Mouse (Mus musculus) urinary bladder, adult 2 months (tissue): ENCODE measurements around the gene Vps72. TPM values are rescaled to one million over a fixed set of nuclear protein-coding genes. Genes with fewer than 3 reads are reported as not detected.
"Not testable (repeated sequence)": the region's sequence is repeated elsewhere in the genome, so short reads cannot be mapped to it uniquely, and the experiment has no call there.

Experiments used
- DNase-seq: peaks from one replicate; pipeline ENCODE4 v3.0.0; 2022; ENCODE audit warnings: low spot score
- polyA plus RNA-seq: library from polyadenylated mRNA; depleted of rRNA; stranded (reverse); fragments of >200 nt; gene quantifications from 2 replicates; pipeline ENCODE4 v1.2.3, GENCODE M21; 2012; rRNA removed

Gene Vps72
- 70.9 and 76.2 TPM in 2 replicates for polyA plus RNA-seq

DNA sequence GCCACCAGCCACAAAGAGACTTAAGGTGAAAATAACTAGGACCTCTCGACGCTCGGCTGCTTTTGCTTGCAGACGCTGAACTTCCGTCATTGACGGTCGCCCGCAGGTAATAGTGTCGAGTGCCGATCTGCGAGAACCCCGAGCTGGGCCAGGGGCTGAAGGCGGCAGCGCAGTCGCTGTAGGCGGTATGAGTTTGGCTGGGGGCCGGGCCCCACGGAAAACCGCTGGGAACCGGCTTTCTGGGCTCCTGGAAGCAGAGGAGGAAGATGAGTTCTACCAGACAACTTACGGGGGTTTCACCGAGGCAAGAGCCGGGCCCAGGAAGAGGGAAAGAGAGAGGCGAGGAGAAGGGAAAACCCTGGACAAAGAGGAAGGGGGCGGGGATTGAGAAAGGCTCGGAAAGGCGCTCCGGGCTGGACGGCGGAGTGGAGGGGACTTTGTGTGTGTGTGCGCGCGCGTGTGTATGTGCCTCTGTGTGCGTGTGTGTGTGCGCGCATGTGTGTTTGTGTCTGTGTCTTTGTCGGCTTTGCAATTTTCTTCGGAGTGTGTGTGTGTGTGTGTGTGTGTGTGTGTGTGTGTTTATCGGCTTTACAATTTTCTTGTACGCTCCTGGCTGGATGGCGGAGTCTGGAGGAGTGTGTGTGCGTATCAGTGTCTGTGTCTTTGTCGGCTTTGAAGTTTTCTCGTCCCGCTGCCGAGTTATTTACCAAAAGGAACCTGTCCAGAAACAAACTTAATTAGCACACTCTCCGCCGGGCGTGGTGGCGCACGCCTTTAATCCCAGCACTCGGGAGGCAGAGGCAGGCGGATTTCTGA is at the start of gene Vps72:
Gene Vps72 (plus strand): TSS at position 112 of the 816 bp plus-strand sequence.
- DNase-seq, result peak; percentile 82

DNA sequence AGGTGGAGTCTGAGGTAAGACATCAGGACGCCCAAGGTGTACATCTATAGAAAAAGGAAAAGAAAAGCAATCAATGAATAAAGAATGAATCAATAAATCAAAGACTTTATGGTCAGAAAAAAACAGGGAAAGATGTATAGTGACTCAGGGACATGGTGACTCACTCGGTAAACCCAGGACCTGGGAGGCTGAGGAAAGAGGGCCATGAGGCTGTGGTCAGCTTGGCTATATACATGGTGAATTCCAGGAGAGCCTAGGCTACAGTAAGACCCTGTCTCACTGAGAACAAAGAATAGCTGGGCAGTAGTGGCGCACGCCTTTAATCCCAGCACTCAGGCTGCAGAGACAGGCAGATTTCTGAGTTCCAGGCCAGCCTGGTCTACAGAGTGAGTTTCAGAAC is 47.1 kb upstream of the Vps72 start:
- DNase-seq, result no peak

DNA sequence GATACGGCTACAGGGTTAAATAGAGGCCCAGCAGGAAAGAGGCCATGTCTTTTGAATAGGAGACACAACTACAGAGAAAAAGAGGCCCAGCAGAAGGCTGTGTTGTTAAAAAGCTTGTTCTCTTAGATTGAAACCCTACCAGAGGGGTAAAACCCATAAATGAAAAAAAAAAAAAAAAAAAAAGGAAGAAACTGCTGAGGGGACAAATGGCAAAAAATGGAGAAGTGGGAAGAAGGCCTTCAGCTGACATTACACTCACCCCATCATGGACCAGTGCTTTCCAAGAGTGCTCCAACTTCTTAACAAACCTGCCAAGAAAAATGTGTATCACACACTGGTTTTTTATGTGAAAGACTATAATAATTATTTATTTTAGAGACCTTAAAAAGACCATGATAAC is 45.3 kb upstream of the Vps72 start:
- no peak for DNase-seq

DNA sequence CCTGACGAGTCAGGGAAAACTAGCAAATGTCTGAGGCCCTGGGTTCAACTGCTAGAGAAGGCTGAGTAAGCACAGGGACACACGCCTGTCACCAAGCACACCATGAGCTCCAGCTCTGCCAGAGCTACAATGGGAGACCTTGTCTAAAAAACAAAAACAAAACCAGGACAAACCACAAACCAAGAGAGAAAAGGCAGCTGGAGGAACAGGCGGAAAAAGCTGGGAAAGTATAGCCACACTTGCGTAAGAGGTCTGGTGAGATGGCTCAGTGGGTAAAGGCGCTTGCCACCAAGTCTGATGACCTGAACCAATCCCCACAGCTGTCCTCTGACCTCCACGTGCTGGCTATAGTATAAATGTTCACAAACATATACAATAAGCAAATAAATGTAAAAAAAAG is 44.7 kb upstream of the Vps72 start:
- DNase-seq, result no peak

DNA sequence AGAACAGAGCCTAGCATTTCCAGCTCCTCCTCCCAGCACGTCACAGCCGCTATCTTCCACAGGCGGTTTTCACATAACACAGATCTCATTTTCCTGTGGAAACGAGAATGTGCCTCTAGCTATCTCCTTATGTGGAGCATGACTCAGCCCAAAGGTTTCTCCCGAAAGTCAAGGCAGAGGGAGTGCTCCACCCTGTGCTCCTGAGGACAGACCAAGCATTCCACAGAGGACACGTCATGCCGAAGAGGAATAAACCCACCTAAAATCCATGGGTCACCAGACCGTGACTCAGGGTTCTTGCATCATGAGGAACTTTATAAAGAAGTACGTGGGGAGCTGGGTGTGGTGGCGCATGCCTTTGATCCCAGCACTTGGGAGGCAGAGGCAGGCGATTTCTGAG is 44.3 kb upstream of the Vps72 start:
- DNase-seq, result no peak

DNA sequence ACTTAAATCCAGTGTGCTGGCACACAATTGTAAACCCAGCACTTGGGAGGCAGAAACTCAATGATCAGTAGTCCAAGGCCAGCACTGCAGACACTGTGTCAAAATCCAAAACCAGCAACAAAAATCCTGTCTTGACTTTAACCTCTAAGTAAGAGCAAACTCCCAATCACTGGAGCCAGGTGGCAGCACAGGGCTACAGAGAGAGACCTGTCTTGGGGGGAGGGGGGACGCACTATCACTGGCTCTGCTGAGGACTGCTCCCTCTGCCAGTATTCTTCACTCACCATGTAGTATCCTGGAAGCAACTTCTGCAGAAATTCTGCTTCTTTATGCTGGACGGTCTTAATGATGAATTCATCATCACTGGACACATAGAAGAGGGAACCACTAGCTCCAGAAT is 39.2 kb upstream of the Vps72 start:
- no peak for DNase-seq

DNA sequence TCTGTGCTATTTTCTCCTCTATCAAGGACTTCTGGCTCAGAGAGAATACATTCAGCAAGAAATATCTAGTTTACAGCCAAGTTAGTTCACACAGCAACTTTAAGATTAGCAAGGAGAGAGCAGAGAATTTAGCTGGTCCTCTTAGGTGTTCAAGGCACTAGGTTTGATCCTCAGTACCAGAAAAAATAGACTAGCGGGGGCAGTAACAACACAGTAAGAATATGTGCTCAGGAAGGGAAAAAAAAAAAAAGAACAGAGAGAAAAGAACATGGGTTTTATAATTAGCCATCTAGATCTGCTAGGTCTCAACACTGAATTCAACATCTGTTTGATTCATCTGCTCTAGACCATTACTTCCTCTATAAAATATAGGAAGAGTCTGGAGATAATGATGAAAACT is 22.8 kb upstream of the Vps72 start:
- DNase-seq, result no peak

DNA sequence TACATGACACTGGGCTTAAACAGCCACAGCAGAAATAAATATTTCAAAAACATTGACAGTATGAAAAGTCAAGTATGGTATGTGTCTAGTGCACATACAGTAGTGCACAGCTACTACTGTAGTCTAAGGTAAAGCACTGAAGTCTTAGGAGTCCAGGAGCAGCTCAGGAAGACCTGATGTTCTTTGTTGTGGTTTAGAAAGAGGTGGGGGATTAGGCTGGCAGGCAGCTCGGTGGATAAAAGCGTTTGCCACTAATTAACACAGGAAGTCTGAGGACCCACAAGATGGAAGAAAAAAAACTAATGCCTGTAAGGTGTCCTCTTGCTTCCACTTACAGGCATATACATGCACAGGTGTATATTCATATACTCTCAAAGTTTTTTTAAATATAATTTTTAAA is 10.0 kb upstream of the Vps72 start:
- no peak for DNase-seq

DNA sequence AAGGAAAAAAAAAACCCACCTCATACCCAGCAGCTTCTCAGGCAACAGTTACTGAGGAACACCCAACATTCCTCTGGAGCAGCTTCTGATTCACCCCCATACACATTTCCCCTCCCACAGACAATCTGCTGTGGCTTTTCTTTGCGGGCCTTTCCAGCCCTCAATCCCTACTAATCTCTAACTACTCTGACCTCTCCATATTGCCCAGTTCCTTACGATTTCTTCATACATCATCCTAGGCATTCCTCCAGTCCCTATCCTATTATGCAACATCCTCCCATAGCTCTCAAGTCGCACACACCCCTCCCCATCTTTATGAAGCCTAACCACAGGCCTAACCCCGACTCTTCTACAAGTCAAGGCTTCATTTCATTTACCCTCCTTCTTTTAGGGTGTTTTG is 5.7 kb upstream of the Vps72 start:
- DNase-seq, result no peak

DNA sequence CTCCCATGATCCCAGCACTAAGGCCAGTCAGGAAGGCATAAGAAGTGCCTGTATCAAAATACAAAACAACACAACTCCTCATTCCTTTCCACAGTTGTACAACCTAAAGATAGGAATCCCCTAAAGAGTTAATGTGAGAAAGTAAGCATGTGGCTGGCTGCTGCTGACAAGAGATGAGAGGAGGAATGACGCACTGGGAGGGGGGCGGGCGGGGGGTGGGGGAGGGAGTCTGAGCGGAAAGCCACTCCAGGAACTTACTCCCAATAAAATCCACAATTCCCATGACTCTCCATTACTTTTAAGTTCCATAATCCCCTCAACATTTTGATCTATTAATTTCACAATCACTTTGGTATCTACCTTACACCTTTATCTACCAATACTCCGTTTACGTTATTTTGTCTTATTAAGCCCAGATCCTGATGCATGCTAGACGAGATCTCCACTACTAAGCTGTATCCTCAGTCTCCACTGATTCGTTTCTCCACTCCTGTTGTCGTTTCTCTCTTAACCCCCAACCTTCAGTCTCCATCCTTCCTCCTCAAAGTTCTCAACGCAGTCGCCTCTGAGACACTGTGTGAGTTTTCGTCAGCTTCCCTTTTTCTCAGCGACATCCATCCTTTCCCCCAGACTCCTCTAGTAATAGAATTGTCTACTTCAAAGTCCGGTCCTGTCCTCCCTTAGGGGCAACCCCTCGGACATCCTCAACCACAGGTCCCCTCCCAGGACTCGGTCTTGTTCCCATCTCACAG is 5.1 kb upstream of the Vps72 start:
- no peak for DNase-seq

DNA sequence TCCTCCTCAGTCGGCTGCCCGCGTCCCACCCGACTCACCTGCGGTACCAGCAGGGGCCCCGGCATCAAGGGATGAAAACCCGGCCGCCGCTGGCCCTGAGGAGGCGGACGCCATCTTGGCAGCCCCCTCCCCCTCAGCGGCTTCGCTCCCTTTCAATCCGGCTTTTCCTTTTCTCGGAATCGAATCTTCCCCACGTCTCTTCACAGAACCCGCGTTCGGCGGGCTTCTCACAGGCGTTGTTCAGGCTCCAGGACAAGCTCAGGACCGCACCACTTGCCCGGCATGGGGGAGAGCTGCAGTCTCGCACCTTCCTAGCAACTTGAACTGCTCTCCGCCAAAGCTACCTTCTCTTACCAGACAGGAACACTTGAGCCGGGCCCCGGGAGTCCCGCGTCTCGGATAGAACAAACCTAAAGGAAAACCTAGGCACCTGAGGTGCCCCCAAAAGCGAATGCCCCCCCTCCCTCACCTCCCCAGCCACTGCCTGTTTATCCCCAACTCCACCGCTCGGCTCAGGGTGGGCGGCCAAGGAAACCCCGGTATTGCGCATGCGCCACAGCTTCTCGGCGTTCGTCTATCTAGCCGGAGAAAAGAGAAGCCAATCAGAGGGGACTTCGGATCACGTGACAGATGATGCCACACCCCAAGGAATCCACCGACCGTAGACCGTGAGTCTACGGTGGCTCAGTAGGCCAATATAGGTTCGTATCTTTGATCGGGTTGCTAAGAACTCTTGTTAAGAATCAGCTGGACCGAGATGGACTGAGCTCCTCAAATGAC is 4.3 kb upstream of the Vps72 start, which contains the start of gene Pip5k1a:
Gene Pip5k1a (minus strand): TSS at position 593 of the 780 bp plus-strand sequence.
- peak; percentile 85 for DNase-seq

DNA sequence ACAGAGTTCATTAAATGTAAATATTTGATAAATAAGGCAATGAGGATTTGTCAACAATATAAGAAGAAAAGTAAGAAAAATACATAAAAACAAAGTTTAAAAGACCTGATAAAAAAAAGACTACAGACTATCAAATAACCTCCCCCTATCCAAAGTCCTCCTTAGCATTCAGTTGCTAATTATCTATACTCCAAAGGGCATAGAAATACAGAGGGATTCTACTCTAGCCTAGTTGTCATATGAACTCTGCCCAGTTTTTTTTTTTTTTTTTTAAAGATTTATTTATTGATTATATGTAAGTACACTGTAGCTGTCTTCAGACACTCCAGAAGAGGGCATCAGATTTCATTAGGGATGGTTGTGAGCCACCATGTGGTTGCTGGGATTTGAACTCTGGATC is 3.5 kb upstream of the Vps72 start:
- DNase-seq, result not testable (repeated sequence)

DNA sequence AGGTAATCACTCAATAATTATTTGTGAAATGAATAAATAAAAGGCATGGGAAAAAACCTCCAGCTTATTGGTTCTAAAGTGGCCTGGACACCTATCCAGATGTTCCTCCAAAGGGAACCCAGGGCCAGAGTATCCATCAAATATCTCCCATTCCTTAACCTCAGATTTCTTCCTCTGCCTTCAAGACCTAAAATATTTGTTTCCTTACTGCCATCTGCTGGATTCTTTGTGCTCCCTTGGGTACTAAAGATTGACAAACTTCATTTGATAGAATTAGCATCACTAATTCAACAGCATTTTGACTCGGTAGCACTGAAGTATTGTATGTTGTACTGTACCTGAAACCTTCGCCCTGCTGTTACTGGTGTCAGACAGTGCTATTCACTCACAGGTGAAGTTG is 2.9 kb upstream of the Vps72 start:
- DNase-seq, result no peak

DNA sequence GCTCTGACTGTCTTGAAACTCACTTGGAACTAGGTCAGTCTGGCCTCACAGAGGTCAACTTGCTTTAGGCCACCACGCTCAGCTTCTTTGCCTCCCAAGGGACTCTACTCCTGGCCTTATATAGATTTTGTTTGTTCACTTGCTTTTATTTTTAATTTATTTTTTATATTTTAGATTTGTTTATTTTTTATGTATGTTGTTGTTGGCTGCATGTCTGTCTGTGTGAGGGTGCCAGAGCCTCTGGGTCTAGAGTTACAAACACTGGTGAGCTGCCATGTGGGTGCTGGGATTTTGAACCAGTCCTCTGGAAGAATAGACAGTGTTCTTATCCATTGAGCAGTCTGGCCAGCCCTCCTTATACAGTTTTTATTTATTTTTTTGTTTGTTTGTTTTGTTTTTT is 1.9 kb downstream of the Vps72 start:
- DNase-seq, result no peak

DNA sequence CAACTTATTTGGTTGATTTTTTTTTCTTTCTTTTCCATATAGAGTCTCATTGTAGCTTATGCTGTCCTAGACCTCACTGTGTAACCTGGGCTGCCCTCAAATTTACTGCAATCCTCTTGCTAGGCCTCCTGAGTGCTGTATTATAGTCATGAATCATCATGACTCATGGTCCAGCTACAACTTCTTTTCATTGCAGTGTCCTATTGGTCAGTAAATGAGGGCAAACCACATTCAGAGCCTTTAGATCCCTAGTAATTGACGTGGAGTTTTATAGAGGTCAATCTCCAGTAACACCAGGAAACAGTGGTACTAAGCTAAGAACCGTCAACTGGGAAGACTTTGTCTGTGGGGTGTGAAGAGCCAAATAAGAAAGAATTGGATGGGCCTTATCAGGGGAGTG is 6.9 kb downstream of the Vps72 start:
- no peak for DNase-seq

DNA sequence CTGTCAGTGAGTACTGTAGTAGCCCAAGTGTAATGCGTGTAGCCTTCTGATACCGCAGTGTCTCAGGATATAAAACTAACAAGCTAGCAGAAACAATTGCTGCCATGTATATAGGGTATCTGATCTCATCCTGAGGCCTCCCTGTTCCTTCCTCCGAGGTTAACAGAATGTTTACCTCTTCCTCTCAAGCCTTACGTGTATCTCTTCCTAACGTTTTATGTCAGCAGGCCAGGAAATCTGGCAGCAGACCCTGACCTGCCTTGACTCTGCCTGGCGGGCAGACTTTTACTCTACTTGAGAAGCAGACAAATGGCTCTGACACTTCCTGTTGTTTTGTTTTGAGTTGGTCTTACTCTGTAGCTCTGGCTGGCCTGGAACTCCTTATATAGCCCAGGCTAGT is 10.8 kb downstream of the Vps72 start:
- no peak for DNase-seq

DNA sequence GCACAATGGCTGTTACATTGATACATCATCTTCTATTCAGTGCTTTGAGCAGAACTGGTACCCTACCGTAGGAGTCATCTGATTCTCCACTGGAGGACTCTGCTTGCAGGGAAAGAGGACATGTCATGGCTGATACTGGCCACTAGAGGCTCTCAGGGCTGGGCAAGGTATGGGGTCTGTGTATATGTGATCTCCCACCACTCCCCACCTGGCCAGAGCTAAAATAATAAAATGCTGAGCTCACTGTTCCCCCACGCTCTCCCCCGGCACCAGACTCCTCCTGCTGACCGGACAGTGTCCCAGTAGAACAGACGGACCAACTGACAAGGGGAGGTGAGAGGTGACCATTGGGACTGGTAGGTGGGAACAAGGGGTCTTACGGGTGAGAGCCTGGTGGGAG is 13.4 kb downstream of the Vps72 start, which contains the start of gene Tmod4:
Gene Tmod4 (plus strand): TSS at position 231 of the 400 bp plus-strand sequence.
- no peak for DNase-seq

DNA sequence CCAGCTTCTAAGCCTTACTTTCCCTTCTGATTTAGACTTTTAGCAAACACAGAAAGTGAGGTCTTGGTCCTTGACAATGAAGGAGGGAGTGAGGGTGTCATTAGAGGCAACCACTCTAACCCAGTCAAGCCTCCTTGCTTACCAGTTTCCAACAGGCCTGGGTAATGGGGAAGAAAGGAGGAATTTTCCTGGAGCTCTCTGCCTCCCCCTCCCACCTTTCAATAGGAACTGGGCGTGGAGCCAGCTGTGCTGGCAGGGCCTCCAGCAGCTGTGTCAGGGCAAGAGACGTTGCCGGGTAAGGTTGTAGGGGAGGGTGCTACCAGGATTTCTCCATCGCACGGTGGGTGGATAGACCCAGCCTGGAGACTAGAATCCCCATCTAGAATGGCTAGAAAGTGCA is 14.2 kb downstream of the Vps72 start:
- no peak for DNase-seq

DNA sequence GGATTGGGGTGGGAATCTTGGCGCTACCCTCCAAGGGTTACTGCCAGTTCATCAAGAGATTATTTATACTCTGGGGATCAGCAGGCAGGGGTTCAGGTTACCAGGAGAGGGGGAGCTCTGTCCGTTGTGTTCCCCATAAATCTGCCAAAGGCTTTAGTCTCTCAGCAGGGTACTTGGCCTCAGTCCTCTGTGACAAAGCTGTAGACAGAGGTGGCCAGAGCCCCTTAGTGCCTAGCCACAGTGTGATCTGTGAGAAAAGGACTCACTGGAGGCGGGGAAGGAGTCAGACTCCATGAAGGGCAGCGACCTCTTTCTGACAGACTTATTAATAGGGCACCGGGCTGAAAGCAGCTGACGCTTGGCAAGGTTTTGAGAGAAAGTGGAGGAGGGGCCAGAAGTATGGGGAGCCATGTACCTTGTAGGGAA is 18.4 kb downstream of the Vps72 start:
- no peak for DNase-seq

DNA sequence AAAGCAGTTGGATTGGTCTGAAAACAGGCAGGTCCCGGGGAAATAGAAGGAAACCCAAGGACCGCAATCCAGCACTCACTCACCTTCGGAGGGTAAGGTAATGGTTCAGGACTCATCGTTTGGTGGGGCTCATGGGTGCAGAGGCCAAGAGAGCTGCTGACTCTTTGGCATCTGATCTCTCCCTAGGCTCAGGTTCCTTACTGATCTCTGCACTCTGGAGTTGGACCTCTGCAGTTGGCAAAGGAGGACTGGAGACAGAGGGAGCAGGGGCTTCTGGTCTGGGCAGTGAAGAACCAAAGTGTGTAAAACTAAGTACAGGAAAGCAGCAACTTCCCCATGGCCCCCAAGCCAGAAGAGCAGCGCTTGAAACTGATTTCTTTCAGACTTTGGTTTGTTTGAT is 19.3 kb downstream of the Vps72 start:
- no peak for DNase-seq

DNA sequence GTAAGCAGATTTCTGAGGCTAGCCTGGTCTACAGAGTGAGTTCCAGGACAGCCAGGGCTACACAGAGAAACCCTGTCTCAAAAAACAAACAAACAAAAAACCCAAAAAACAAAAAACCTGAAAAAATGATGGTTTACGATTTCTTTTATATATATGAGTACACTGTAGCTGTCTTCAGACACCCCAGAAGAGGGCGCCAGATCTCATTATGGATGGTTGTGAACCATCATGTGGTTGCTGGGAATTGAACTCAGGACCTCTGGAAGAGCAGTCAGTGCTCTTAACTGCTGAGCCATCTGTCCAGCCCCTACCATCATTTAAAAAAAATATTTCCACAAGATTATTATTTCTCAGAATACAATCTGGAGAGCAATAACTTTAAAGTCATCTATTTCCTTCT is 21.6 kb downstream of the Vps72 start:
- not testable (repeated sequence) for DNase-seq

DNA sequence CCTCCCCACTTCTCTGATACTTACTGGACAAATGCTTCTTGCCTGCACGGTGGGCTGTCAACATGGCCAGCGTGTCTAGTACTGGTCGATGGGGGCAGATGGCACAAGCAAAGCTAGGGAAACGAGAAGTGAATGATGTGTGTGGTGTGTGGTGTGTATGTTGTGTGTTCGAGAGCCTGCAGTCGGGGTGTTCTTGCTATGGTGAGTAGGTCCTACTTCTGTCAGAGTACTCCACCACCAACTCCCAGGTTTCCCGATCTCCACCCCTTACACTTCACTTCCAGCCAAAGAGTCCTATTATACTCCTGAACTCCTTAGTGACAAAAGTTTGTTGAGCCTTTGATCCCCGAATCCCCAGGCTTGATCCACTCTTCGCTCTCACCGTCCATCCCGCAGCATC is 22.4 kb downstream of the Vps72 start:
- DNase-seq, result no peak
